Mouse (Mus musculus): Measurements from ENCODE around the gene Vdr. TPM values are rescaled to one million over a fixed set of nuclear protein-coding genes. Genes with fewer than 3 reads are reported as not detected.

The Vdr gene
- polyA plus RNA-seq, 1 experiment from 2014 or later = 6.5 TPM

- no peak for TF ChIP-seq CTCF (IDR thresholded peaks at IDR 0.05; ENCODE audit: low read depth)
- H3K9me3 ChIP-seq (ENCODE audit: control insufficient read depth) = no peaks in the 10 kb centered on the region
- ATAC-seq = no peak
- H3K9ac ChIP-seq (ENCODE audit: low read depth, low read length) = no peak overlapping the region
- H3K4me2 ChIP-seq (replicated peaks; ENCODE audit: low read depth) = no peak overlapping the region
- 80% methylated on average over 8 of the region's 8 CpGs for WGBS
- H3K27ac ChIP-seq (ENCODE audit: low read depth, low read length) = no peak overlapping the region
- peaks cover 4% of the 10 kb centered on the region; the same call in 1 of the 2 replicates for H3K36me3 ChIP-seq (ENCODE audit: control insufficient read depth, insufficient read depth)
- H3K4me3 ChIP-seq (ENCODE audit: low read depth, low read length) = no peak overlapping the region
- H3K27me3 ChIP-seq (replicated peaks; ENCODE audit: control insufficient read depth, insufficient read depth, low read length) = no peaks in the 10 kb centered on the region
- H3K4me1 ChIP-seq (replicated peaks; ENCODE audit: control insufficient read depth, insufficient read depth, low read length) = 0 out of 2 replicates have a peak, but pooled peaks cover 4% of the 10 kb centered on the region
These were observed 29.0 kb downstream of the Vdr start for GRCm38 (mm10) chr15:97881423-97881822.

GRCm38 (mm10) chr15:97880441-97880840 is 30.0 kb downstream of the Vdr start:
- Histone ChIP-seq H3K27ac (ENCODE audit: low read depth, low read length) (no peak overlapping the region; the same call in 1 of the 2 replicates), H3K4me3 (ENCODE audit: low read depth, low read length) (no peak overlapping the region), H3K27me3 (replicated peaks; ENCODE audit: control insufficient read depth, insufficient read depth, low read length) (no peaks in the 10 kb centered on the region), H3K9ac (ENCODE audit: low read depth, low read length) (no peak overlapping the region), H3K4me2 (replicated peaks; ENCODE audit: low read depth) (no peak overlapping the region), H3K36me3 (ENCODE audit: control insufficient read depth, insufficient read depth) (peaks cover 9% of the 10 kb centered on the region; the same call in 1 of the 2 replicates), H3K9me3 (ENCODE audit: control insufficient read depth) (no peaks in the 10 kb centered on the region), H3K4me1 (replicated peaks; ENCODE audit: control insufficient read depth, insufficient read depth, low read length) (0 out of 2 replicates have a peak, but pooled peaks cover 4% of the 10 kb centered on the region)
- WGBS = 45% methylated on average over 9 of the region's 9 CpGs
- TF ChIP-seq CTCF (IDR thresholded peaks at IDR 0.05; ENCODE audit: low read depth) = no peak
- peak; percentile 61 for ATAC-seq

- 67% methylated on average over 7 of the region's 7 CpGs for WGBS
- Histone ChIP-seq H3K4me1 (replicated peaks; ENCODE audit: control insufficient read depth, insufficient read depth, low read length) (0 out of 2 replicates have a peak, but pooled peaks cover 4% of the 10 kb centered on the region), H3K27me3 (replicated peaks; ENCODE audit: control insufficient read depth, insufficient read depth, low read length) (no peaks in the 10 kb centered on the region), H3K36me3 (ENCODE audit: control insufficient read depth, insufficient read depth) (peaks cover 9% of the 10 kb centered on the region; the same call in 1 of the 2 replicates), H3K9ac (ENCODE audit: low read depth, low read length) (no peak overlapping the region), H3K9me3 (ENCODE audit: control insufficient read depth) (no peaks in the 10 kb centered on the region), H3K4me3 (ENCODE audit: low read depth, low read length) (no peak overlapping the region), H3K4me2 (replicated peaks; ENCODE audit: low read depth) (no peak overlapping the region), H3K27ac (ENCODE audit: low read depth, low read length) (no peak overlapping the region)
- ATAC-seq = no peak
- no peak for TF ChIP-seq CTCF (IDR thresholded peaks at IDR 0.05; ENCODE audit: low read depth)
These were observed 31.6 kb downstream of the Vdr start for GRCm38 (mm10) chr15:97878696-97879328.

- no peak for TF ChIP-seq CTCF (IDR thresholded peaks at IDR 0.05; ENCODE audit: low read depth)
- ATAC-seq = no peak
- 82% methylated on average over 8 of the region's 8 CpGs for WGBS
- no peak overlapping the region for H3K9ac ChIP-seq (ENCODE audit: low read depth, low read length)
- no peaks in the 10 kb centered on the region for H3K27me3 ChIP-seq (replicated peaks; ENCODE audit: control insufficient read depth, insufficient read depth, low read length)
- no peaks in the 10 kb centered on the region for H3K4me1 ChIP-seq (replicated peaks; ENCODE audit: control insufficient read depth, insufficient read depth, low read length)
- no peak overlapping the region for H3K27ac ChIP-seq (ENCODE audit: low read depth, low read length)
- H3K4me2 ChIP-seq (replicated peaks; ENCODE audit: low read depth) = no peak overlapping the region
- H3K36me3 ChIP-seq (ENCODE audit: control insufficient read depth, insufficient read depth) = peaks cover 9% of the 10 kb centered on the region; the same call in 1 of the 2 replicates
- no peaks in the 10 kb centered on the region for H3K9me3 ChIP-seq (ENCODE audit: control insufficient read depth)
- H3K4me3 ChIP-seq (ENCODE audit: low read depth, low read length) = no peak overlapping the region
These were observed 34.6 kb downstream of the Vdr start for GRCm38 (mm10) chr15:97875784-97876183.

- Histone ChIP-seq H3K4me1 (replicated peaks; ENCODE audit: control insufficient read depth, insufficient read depth, low read length) (no peaks in the 10 kb centered on the region), H3K27ac (ENCODE audit: low read depth, low read length) (no peak overlapping the region), H3K9me3 (ENCODE audit: control insufficient read depth) (no peaks in the 10 kb centered on the region), H3K36me3 (ENCODE audit: control insufficient read depth, insufficient read depth) (peaks cover 13% of the 10 kb centered on the region; the same call in 1 of the 2 replicates), H3K27me3 (replicated peaks; ENCODE audit: control insufficient read depth, insufficient read depth, low read length) (no peaks in the 10 kb centered on the region), H3K4me2 (replicated peaks; ENCODE audit: low read depth) (no peak overlapping the region), H3K4me3 (ENCODE audit: low read depth, low read length) (no peak overlapping the region), H3K9ac (ENCODE audit: low read depth, low read length) (no peak overlapping the region)
- no peak for TF ChIP-seq CTCF (IDR thresholded peaks at IDR 0.05; ENCODE audit: low read depth)
- no peak for ATAC-seq
- WGBS = 65% methylated on average over 9 of the region's 9 CpGs
These were observed 36.7 kb downstream of the Vdr start for GRCm38 (mm10) chr15:97873717-97874116.

GRCm38 (mm10) chr15:97872161-97872560 is 38.3 kb downstream of the Vdr start:
- TF ChIP-seq CTCF (IDR thresholded peaks at IDR 0.05; ENCODE audit: low read depth) = no peak
- no peak overlapping the region for H3K9ac ChIP-seq (ENCODE audit: low read depth, low read length)
- WGBS = 95% methylated on average over 8 of the region's 8 CpGs
- H3K27ac ChIP-seq (ENCODE audit: low read depth, low read length) = no peak overlapping the region
- peaks cover 15% of the 10 kb centered on the region; the same call in 1 of the 2 replicates for H3K36me3 ChIP-seq (ENCODE audit: control insufficient read depth, insufficient read depth)
- ATAC-seq = no peak
- H3K27me3 ChIP-seq (replicated peaks; ENCODE audit: control insufficient read depth, insufficient read depth, low read length) = no peaks in the 10 kb centered on the region
- no peak overlapping the region for H3K4me2 ChIP-seq (replicated peaks; ENCODE audit: low read depth)
- no peaks in the 10 kb centered on the region for H3K9me3 ChIP-seq (ENCODE audit: control insufficient read depth)
- H3K4me1 ChIP-seq (replicated peaks; ENCODE audit: control insufficient read depth, insufficient read depth, low read length) = no peaks in the 10 kb centered on the region
- no peak overlapping the region for H3K4me3 ChIP-seq (ENCODE audit: low read depth, low read length)

All from intestine, postnatal 0 days (tissue).